Mouse (Mus musculus) embryonic fibroblast, embryonic 13.5 days (primary cell): ENCODE measurements around the gene Aldh1l2. TPM values are rescaled to one million over a fixed set of nuclear protein-coding genes. Genes with fewer than 3 reads are reported as not detected.
A peak's percentile ranks its signal among the peaks of the same experiment; 100 is the strongest.

Source experiments
- H3K27ac ChIP-seq: 2 replicates; pipeline ENCODE4 v1.5.1; 2012; ENCODE audit warnings: low read length, control low read depth, inconsistent platforms; ENCODE audit not compliant: insufficient read depth
- H3K4me1 ChIP-seq: 2 replicates; pipeline ENCODE4 v1.6.1; 2011; ENCODE audit warnings: low read length; ENCODE audit not compliant: control insufficient read depth, insufficient read depth
- H3K4me3 ChIP-seq: 2 replicates; pipeline ENCODE4 v1.5.1; 2011; ENCODE audit warnings: mild to moderate bottlenecking, control low read depth, low read length; ENCODE audit not compliant: insufficient read depth
- CTCF ChIP-seq: IDR thresholded peaks from 2 replicates; pipeline ENCODE4 v1.5.1; 2011; ENCODE audit warnings: mild to moderate bottlenecking, control low read depth, low read length, moderate library complexity, borderline replicate concordance; ENCODE audit not compliant: insufficient read depth
- POLR2A ChIP-seq: IDR thresholded peaks from 2 replicates; pipeline ENCODE4 v1.6.1; 2011; ENCODE audit warnings: low read depth, mild to moderate bottlenecking, control low read depth, low read length, moderate library complexity
- polyA plus RNA-seq: library from polyadenylated mRNA; stranded (reverse); fragments of >200 nt; gene quantifications from 2 replicates; pipeline ENCODE4 v1.2.4, GENCODE M21; 2011; ENCODE audit warnings: low read depth; ENCODE audit not compliant: missing spikeins, insufficient read length

Aldh1l2 gene
- polyA plus RNA-seq = 59.1 and 113 TPM in 2 replicates

GRCm38 (mm10) chr10:83533910-83534283 is at the start of gene Aldh1l2:
Gene Aldh1l2, minus strand, starts transcription at chr10:83534140.
- Histone ChIP-seq H3K27ac (peak within 1 kb of the TSS; percentile 59), H3K4me1 (no peaks in the 10 kb centered on the region), H3K4me3 (peak within 1 kb of the TSS; percentile 68)
- TF ChIP-seq CTCF = no peak
- TF ChIP-seq POLR2A = peak; percentile 82

DNA sequence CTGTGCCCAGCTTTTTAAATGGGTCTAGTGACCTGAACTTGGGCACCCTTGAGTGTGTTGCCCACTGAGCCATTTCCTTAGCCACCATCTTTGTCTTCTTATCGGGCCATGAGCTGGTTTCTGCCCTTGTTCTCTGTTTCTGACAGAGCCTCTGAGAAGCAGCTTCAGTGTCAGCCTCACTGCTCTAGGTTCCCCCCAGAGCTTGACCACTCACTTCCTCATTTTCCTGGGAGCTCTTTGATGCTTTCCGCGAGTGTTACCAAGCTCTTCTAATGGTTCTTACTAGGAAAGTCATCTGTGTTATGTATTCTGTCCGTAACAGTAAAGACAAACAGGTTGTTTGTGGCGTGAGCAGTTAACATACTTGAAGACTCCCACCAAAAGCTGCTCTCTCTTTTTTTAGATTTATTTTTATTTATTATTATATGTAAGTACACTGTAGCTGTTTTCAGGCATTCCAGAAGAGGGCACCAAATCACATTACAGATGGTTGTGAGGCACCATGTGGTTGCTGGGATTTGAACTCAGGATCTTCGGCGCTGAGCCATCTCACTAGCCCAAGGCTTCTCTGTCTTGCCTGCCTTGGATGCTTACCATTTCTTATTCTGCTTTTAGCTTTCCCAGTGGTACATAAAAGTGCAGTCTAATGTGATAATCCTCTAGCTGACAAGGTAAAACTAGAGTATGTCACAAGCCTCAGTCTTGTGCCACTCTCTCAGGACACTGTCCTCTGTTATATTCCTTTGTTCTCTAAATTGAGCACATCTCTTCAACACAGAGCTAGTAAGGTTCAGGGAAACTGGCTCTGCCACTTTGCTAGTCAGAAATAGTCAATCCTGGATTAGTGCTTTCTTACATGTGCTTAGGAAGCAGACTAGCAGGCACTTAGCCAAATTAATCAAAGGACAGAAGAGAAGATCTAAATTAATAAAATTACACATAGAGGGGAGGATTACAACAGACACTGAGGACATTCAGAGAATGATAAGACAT is 31.8 kb upstream of the Aldh1l2 start:
- Histone ChIP-seq H3K27ac (no peak overlapping the region), H3K4me3 (no peak overlapping the region), H3K4me1 (no peaks in the 10 kb centered on the region)
- TF ChIP-seq POLR2A (no peak), CTCF (no peak)

DNA sequence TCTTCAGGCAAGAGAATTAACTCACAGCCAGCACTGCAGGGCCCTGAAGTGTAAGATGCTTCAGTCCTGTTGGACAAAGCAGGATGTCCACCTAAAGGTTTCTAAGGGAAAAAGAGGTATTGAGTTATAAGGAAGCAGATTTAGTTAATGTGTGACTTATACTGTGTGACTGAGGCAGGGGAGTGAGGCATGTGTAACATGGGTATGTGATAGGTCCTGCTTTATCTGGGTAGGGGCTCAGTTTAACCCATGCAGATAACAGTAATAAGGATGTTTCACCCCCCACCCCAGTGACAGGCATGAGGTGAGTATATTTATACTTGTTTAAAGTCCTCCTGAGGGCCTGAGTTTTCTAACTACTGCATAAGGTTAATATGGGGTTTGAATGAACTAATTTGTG is 29.1 kb upstream of the Aldh1l2 start:
- no peak overlapping the region for H3K4me3 ChIP-seq
- no peaks in the 10 kb centered on the region for H3K4me1 ChIP-seq
- H3K27ac ChIP-seq = no peak overlapping the region
- TF ChIP-seq CTCF (no peak), POLR2A (no peak)

DNA sequence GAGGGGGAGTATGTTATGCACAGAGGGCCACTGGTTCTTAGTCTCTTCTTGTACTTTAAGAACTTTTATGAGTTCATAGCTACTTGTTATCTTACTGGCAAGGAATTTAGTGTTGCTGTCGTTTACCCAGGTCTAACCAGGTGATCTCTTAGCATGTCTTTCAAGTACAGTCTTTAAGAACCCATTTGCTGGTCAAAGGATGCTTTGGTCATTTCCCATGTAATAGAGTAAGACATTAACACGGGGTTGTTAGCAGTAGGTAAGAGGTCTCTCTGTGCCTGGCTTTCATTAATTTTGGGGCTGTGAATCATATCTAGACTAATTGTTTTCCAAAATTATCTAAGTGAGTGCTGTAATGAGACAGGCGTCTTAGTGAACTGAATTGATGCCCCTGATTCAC is 11.4 kb upstream of the Aldh1l2 start:
- TF ChIP-seq CTCF (no peak), POLR2A (no peak)
- H3K4me1 ChIP-seq = 0 out of 2 replicates have a peak, but pooled peaks cover 2% of the 10 kb centered on the region
- no peak overlapping the region for H3K27ac ChIP-seq
- H3K4me3 ChIP-seq = peak overlapping the region; percentile 18

- TF ChIP-seq POLR2A (peak; percentile 6; the same call in 1 of the 2 replicates), CTCF (no peak)
- Histone ChIP-seq H3K4me1 (0 out of 2 replicates have a peak, but pooled peaks cover 2% of the 10 kb centered on the region), H3K27ac (peak overlapping the region; percentile 69), H3K4me3 (peak overlapping the region; percentile 97)
Observed at GRCm38 (mm10) chr10:83544103-83544479, 10.2 kb upstream of the Aldh1l2 start.

GRCm38 (mm10) chr10:83543439-83544102 is 9.6 kb upstream of the Aldh1l2 start, which contains the start of gene Washc4:
Gene Washc4, plus strand, starts transcription at chr10:83543752.
- 0 out of 2 replicates have a peak, but pooled peaks cover 2% of the 10 kb centered on the region for H3K4me1 ChIP-seq
- TF ChIP-seq CTCF (no peak), POLR2A (peak; percentile 89; the same call in 1 of the 2 replicates)
- H3K27ac ChIP-seq = peak within 1 kb of the TSS; percentile 69
- peak within 1 kb of the TSS; percentile 97 for H3K4me3 ChIP-seq

GRCm38 (mm10) chr10:83542241-83542640 is 8.3 kb upstream of the Aldh1l2 start:
- H3K27ac ChIP-seq = no peak overlapping the region
- TF ChIP-seq CTCF (no peak), POLR2A (no peak)
- no peak overlapping the region for H3K4me3 ChIP-seq
- 0 out of 2 replicates have a peak, but pooled peaks cover 2% of the 10 kb centered on the region for H3K4me1 ChIP-seq

DNA sequence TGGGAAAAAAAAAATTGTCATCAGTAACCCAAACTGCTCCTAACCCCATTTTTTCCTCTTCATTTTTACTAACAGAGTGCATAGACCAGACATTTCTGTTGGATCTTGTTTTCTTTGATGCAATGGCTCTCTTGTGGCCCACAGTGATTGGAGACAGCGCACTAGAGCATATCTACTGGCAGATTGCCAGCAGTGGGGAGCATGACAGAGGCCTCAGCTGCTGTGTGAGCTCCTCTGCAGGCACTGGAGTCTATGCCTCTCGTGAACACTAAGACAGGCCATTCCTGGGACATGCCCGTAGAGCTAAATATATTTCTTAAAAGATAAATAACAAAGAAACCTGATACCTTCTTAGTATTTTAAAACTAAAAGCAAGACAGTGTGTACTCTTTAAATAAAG is 6.2 kb upstream of the Aldh1l2 start:
- Histone ChIP-seq H3K4me3 (no peak overlapping the region), H3K4me1 (no peaks in the 10 kb centered on the region), H3K27ac (no peak overlapping the region)
- TF ChIP-seq POLR2A (no peak), CTCF (no peak)

DNA sequence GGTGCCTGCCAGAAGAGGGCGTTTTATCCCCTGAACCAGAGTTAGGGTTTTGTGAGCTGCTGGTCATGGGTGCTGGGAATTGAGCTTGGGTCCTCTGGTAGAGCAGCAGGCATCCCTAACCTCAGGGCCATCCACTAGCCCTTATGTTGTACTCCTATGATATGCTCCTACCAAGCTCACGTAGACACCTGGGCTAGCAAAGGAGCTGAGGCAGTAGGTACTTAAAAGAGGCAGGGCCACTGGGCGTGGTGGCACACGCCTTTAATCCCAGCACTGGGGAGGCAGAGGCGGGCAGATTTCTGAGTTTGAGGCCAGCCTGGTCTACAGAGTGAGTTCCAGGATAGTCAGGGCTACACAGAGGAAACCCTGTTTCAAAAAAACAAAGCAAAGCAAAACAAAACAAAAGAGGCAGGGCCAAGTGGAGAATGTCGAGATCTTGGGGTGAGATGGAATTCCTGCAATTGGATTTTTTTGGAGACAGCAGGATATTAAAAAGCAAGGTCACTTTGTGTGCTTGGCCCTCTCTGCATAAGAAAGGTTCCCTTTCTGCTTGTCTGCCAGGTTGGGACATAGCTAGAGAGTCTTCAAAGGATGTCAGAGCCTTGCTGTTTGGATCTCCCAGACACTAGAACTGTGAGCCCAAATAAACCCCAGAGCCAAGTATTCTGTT is 5.5 kb upstream of the Aldh1l2 start:
- Histone ChIP-seq H3K27ac (no peak overlapping the region), H3K4me3 (no peak overlapping the region), H3K4me1 (no peaks in the 10 kb centered on the region)
- TF ChIP-seq CTCF (no peak), POLR2A (no peak)
